Comparison of ENCODE assay signal across 29 mouse cellular contexts in the genomic region with DNA sequence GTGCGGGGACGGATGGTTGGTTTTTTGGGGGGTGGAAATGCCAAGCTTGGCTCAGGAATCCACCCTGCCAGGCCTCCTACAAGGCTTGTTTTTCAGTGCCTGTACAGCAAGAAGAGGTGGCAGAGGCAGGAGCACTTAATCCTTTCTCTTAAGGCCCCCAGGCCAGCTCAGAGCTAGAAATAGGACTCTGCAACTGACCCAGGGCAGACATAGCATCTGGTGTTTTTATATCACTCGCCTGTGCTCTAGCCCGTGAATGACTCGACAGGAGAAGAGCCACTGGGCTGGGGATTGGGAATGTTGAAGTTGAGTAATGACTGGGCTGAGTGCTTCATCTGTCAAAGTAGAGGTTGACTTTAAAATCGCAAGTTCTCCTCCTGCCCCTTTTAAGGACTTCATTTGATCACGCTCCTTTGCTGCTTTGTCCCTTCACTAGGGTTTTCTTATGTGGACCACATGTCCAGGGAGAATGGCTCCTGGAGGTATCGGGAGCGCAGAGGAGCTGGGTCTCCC. TPM values are rescaled to one million over a fixed set of nuclear protein-coding genes. Genes with fewer than 3 reads are reported as not detected.
A peak's percentile ranks its signal among the peaks of the same experiment; 100 is the strongest.
DNase-seq lines count a peak whose midpoint lies in the region; ATAC-seq lines count a peak whose summit lies in the region.
"Had no signal": no experiment of that assay in that cellular context is flagged by ENCODE, and none has a peak within 500 bp of the region (broad histone marks: within the 10 kb centered on the region; RNA-seq: fewer than 3 reads in every experiment).

No protein-coding gene starts in this region.

- no peak overlapping the region for H3K4me2 ChIP-seq in neural tube, embryonic 11.5 days (ENCODE audit: low read depth)
- H3K4me2 ChIP-seq in neural tube, embryonic 15.5 days: no peak overlapping the region
- H3K4me2 ChIP-seq: embryonic facial prominence, embryonic 13.5 days; embryonic facial prominence, embryonic 15.5 days; forebrain, embryonic 12.5 days had no signal

- WGBS in neural tube, embryonic 11.5 days: 91% methylated on average over 9 of the region's 9 CpGs
- 92% methylated on average over 9 of the region's 9 CpGs for WGBS in neural tube, embryonic 15.5 days

- no peak overlapping the region for H3K4me3 ChIP-seq in neural tube, embryonic 11.5 days (ENCODE audit: low read depth, low read length)
- H3K4me3 ChIP-seq in neural tube, embryonic 15.5 days (replicated peaks): no peak overlapping the region
- H3K4me3 ChIP-seq: embryonic facial prominence, embryonic 13.5 days; embryonic facial prominence, embryonic 15.5 days; erythroblast, embryonic 14.5 days; forebrain, embryonic 10.5 days; forebrain, embryonic 12.5 days had no signal

- peak; percentile 56 for DNase-seq in gastrocnemius, adult 18-20 months (ENCODE audit: low spot score)
- DNase-seq in gastrocnemius, postnatal 4 days (ENCODE audit: low spot score in 2 of 2): no peak
- peak; percentile 41 for DNase-seq in gastrocnemius, postnatal 25 days
- no peak for DNase-seq in gastrocnemius, postnatal 10 days
- DNase-seq in neural tube, embryonic 11.5 days (ENCODE audit: low spot score): peak; percentile 9
- DNase-seq: adrenal gland, adult 8-10 months; adrenal gland, postnatal 14 days; adrenal gland, postnatal 36 days; B cell, adult 2 months; cerebellum, adult 11-12 months; cerebellum, adult 2 months; cerebellum, adult 9-11 months; cerebellum, postnatal 14 days; cerebellum, postnatal 36 days; embryo, embryonic 11 days had no signal

- no peak overlapping the region for H3K9ac ChIP-seq in neural tube, embryonic 11.5 days (ENCODE audit: low read length)
- no peak overlapping the region for H3K9ac ChIP-seq in neural tube, embryonic 15.5 days (replicated peaks)
- H3K9ac ChIP-seq: embryonic facial prominence, embryonic 13.5 days; embryonic facial prominence, embryonic 15.5 days; forebrain, embryonic 12.5 days had no signal

- no peaks in the 10 kb centered on the region for H3K9me3 ChIP-seq in neural tube, embryonic 11.5 days (ENCODE audit: control insufficient read depth, low read length)
- no peaks in the 10 kb centered on the region for H3K9me3 ChIP-seq in neural tube, embryonic 15.5 days (replicated peaks)
- H3K9me3 ChIP-seq: embryonic facial prominence, embryonic 15.5 days; forebrain, embryonic 10.5 days; forebrain, embryonic 12.5 days; G1E had no signal

- no peaks in the 10 kb centered on the region for H3K4me1 ChIP-seq in neural tube, embryonic 11.5 days (ENCODE audit: control insufficient read depth, insufficient read depth, low read length)
- no peaks in the 10 kb centered on the region for H3K4me1 ChIP-seq in neural tube, embryonic 15.5 days

- no peak for ATAC-seq in neural tube, embryonic 11.5 days (ENCODE audit: insufficient read depth, low FRiP score, low TSS enrichment)
- ATAC-seq in neural tube, embryonic 15.5 days (ENCODE audit: low FRiP score): no peak
- ATAC-seq: activated CD4-positive, CD25-positive, alpha-beta regulatory T cell, adult 4 months; CD4-positive, CD25-positive, alpha-beta regulatory T cell, adult 4 months; forebrain, embryonic 14.5 days; forebrain, embryonic 16.5 days; Patski had no signal

- H3K36me3 ChIP-seq in neural tube, embryonic 11.5 days (ENCODE audit: control insufficient read depth, insufficient read depth, low read length): no peaks in the 10 kb centered on the region
- H3K36me3 ChIP-seq in neural tube, embryonic 15.5 days: peaks cover 11% of the 10 kb centered on the region

- H3K27me3 ChIP-seq in neural tube, embryonic 11.5 days (ENCODE audit: control insufficient read depth, insufficient read depth, low read length): no peaks in the 10 kb centered on the region
- no peaks in the 10 kb centered on the region for H3K27me3 ChIP-seq in neural tube, embryonic 15.5 days (replicated peaks)
- H3K27me3 ChIP-seq: CH12.LX; embryonic facial prominence, embryonic 13.5 days; embryonic facial prominence, embryonic 15.5 days; forebrain, embryonic 12.5 days; Patski had no signal

- H3K27ac ChIP-seq in neural tube, embryonic 11.5 days (ENCODE audit: low read depth, low read length): no peak overlapping the region
- H3K27ac ChIP-seq in neural tube, embryonic 15.5 days (replicated peaks): no peak overlapping the region
- H3K27ac ChIP-seq: embryonic facial prominence, embryonic 13.5 days; embryonic facial prominence, embryonic 15.5 days; forebrain, embryonic 10.5 days; forebrain, embryonic 12.5 days had no signal

RNA-seq across cellular contexts. Expression of a gene that starts 12.8 kb away (rescaled TPM):
- 10 to 100 TPM; 26.5 to 28.8 TPM for total RNA-seq in gastrocnemius, adult 18-20 months (2021)
- 10 to 100 TPM; 29.3 to 30.2 TPM for total RNA-seq in gastrocnemius, postnatal 4 days (2021)
- 10 to 100 TPM; 17.3 to 20.5 TPM for total RNA-seq in gastrocnemius, postnatal 25 days (2021)
- total RNA-seq in gastrocnemius, postnatal 10 days (2021): 10 to 100 TPM; 25.8 to 26.3 TPM
- polyA plus RNA-seq in neural tube, embryonic 11.5 days (2014; fragmentation: Nextera tagmentation; extraction: Ambion mirVana): 57.2 and 62.9 TPM in 2 replicates
- polyA plus RNA-seq in neural tube, embryonic 15.5 days (2015; fragmentation: Nextera tagmentation; extraction: Ambion mirVana): 62.8 and 71.6 TPM in 2 replicates

RNA-seq across cellular contexts. Expression of a gene that starts 13.0 kb away (rescaled TPM):
- under 1 TPM; 0.21 to 0.32 TPM for total RNA-seq in gastrocnemius, adult 18-20 months (2021)
- total RNA-seq in gastrocnemius, postnatal 4 days (2021): 1 to 10 TPM; 5.3 to 5.4 TPM
- total RNA-seq in gastrocnemius, postnatal 25 days (2021): under 1 TPM; 0.10 to 0.21 TPM
- total RNA-seq in gastrocnemius, postnatal 10 days (2021): 1 to 10 TPM; 1.6 to 3.3 TPM
- polyA plus RNA-seq in neural tube, embryonic 11.5 days (2014; fragmentation: Nextera tagmentation; extraction: Ambion mirVana): 8.5 and 9.2 TPM in 2 replicates
- 2.4 and 3.0 TPM in 2 replicates for polyA plus RNA-seq in neural tube, embryonic 15.5 days (2015; fragmentation: Nextera tagmentation; extraction: Ambion mirVana)

RNA-seq across cellular contexts. Expression of a gene that starts 25.2 kb away (rescaled TPM):
- total RNA-seq in gastrocnemius, adult 18-20 months (2021): 10 to 100 TPM; 57.2 to 76.3 TPM
- 10 to 100 TPM; 78.4 to 90.4 TPM for total RNA-seq in gastrocnemius, postnatal 4 days (2021)
- total RNA-seq in gastrocnemius, postnatal 25 days (2021): 10 to 100 TPM; 59.5 to 75.2 TPM
- total RNA-seq in gastrocnemius, postnatal 10 days (2021): 10 to 100 TPM; 75.2 to 77.4 TPM
- 7.1 and 9.6 TPM in 2 replicates for polyA plus RNA-seq in neural tube, embryonic 11.5 days (2014; fragmentation: Nextera tagmentation; extraction: Ambion mirVana)
- 7.8 and 8.3 TPM in 2 replicates for polyA plus RNA-seq in neural tube, embryonic 15.5 days (2015; fragmentation: Nextera tagmentation; extraction: Ambion mirVana)
- polyA plus RNA-seq: activated CD4-positive, CD25-positive, alpha-beta regulatory T cell, adult 4 months; CD4-positive, CD25-positive, alpha-beta regulatory T cell, adult 4 months; erythroblast, embryonic 14.5 days had no signal

RNA-seq across cellular contexts. Expression of a gene that starts 39.4 kb away (rescaled TPM):
- total RNA-seq in gastrocnemius, adult 18-20 months (2021): not detected
- under 1 TPM; 0.42 to 0.54 TPM for total RNA-seq in gastrocnemius, postnatal 4 days (2021)
- not detected for total RNA-seq in gastrocnemius, postnatal 25 days (2021)
- under 1 TPM in 1 of 2 experiments, not detected in 1; 0.36 TPM for total RNA-seq in gastrocnemius, postnatal 10 days (2021)
- polyA plus RNA-seq in neural tube, embryonic 11.5 days (2014; fragmentation: Nextera tagmentation; extraction: Ambion mirVana): 2.5 and 3.4 TPM in 2 replicates
- polyA plus RNA-seq in neural tube, embryonic 15.5 days (2015; fragmentation: Nextera tagmentation; extraction: Ambion mirVana): 8.6 and 10.1 TPM in 2 replicates
- total RNA-seq: CH12.LX; common myeloid progenitor, adult 5-6 weeks had no signal
- polyA plus RNA-seq: activated CD4-positive, CD25-positive, alpha-beta regulatory T cell, adult 4 months; CD4-positive, CD25-positive, alpha-beta regulatory T cell, adult 4 months; erythroblast, embryonic 14.5 days had no signal

Comparison
In these comparisons a context has a peak if more than half of its experiments do, and no peak if none do; other contexts are left out.
1. DNase-seq: peak in gastrocnemius, adult 18-20 months (single experiment), gastrocnemius, postnatal 25 days (single experiment) and neural tube, embryonic 11.5 days (single experiment); none in gastrocnemius, postnatal 4 days (0 of 2) and gastrocnemius, postnatal 10 days (single experiment).